Mouse (Mus musculus): ENCODE measurements at regions not wholly inside any gene's neighbourhood (a gene's known extent, or its start where the extent isn't known, plus 50 kb on each side); places are given as distances from the start of the nearest gene placed in this dataset.

- no peak for TF ChIP-seq CTCF (IDR thresholded peaks at IDR 0.05; ENCODE audit: extremely low read depth, insufficient read depth, insufficient read length, insufficient replicate concordance)
- no peak for TF ChIP-seq POLR2A (IDR thresholded peaks at IDR 0.05; ENCODE audit: low read depth, low read length)
- no peak overlapping the region for H3K4me3 ChIP-seq (ENCODE audit: extremely low read depth, insufficient read depth, insufficient read length)
- no peak for DNase-seq (ENCODE audit: low read depth in 1 of 2, low spot score in 2 of 2)
- H3K27me3 ChIP-seq (ENCODE audit: control insufficient read depth, insufficient read depth, low read length), result no peaks in the 10 kb centered on the region
- no peaks in the 10 kb centered on the region for H3K4me1 ChIP-seq (ENCODE audit: control insufficient read depth, insufficient read depth, insufficient read length)
- H3K27ac ChIP-seq (ENCODE audit: insufficient read depth, low read length), result no peak overlapping the region
- 76% methylated on average over 3 of the region's 3 CpGs for WGBS
- H3K36me3 ChIP-seq (ENCODE audit: control insufficient read depth, insufficient read depth, low read length), result no peaks in the 10 kb centered on the region
Measured at GRCm38 (mm10) chr12:26734558-26734897, 265.5 kb downstream of the Cmpk2 start.

GRCm38 (mm10) chr12:26733822-26734557 is 265.0 kb downstream of the Cmpk2 start:
- Histone ChIP-seq H3K27ac (ENCODE audit: insufficient read depth, low read length) (no peak overlapping the region), H3K27me3 (ENCODE audit: control insufficient read depth, insufficient read depth, low read length) (no peaks in the 10 kb centered on the region), H3K4me3 (ENCODE audit: extremely low read depth, insufficient read depth, insufficient read length) (no peak overlapping the region), H3K4me1 (ENCODE audit: control insufficient read depth, insufficient read depth, insufficient read length) (no peaks in the 10 kb centered on the region), H3K36me3 (ENCODE audit: control insufficient read depth, insufficient read depth, low read length) (no peaks in the 10 kb centered on the region)
- TF ChIP-seq CTCF (IDR thresholded peaks at IDR 0.05; ENCODE audit: extremely low read depth, insufficient read depth, insufficient read length, insufficient replicate concordance), result no peak
- no peak for DNase-seq (ENCODE audit: low read depth in 1 of 2, low spot score in 2 of 2)
- WGBS, result 65% methylated on average over 4 of the region's 4 CpGs

GRCm38 (mm10) chr12:26723399-26723798 is 254.4 kb downstream of the Cmpk2 start:
- Histone ChIP-seq H3K27ac (ENCODE audit: insufficient read depth, low read length) (no peak overlapping the region), H3K4me1 (ENCODE audit: control insufficient read depth, insufficient read depth, insufficient read length) (no peaks in the 10 kb centered on the region), H3K27me3 (ENCODE audit: control insufficient read depth, insufficient read depth, low read length) (no peaks in the 10 kb centered on the region), H3K36me3 (ENCODE audit: control insufficient read depth, insufficient read depth, low read length) (no peaks in the 10 kb centered on the region), H3K4me3 (ENCODE audit: extremely low read depth, insufficient read depth, insufficient read length) (no peak overlapping the region)
- DNase-seq (ENCODE audit: low read depth in 1 of 2, low spot score in 2 of 2), result no peak
- 44% methylated on average over 1 of the region's 1 CpGs for WGBS
- TF ChIP-seq CTCF (IDR thresholded peaks at IDR 0.05; ENCODE audit: extremely low read depth, insufficient read depth, insufficient read length, insufficient replicate concordance) (no peak), POLR2A (IDR thresholded peaks at IDR 0.05; ENCODE audit: low read depth, low read length) (no peak)

DNA sequence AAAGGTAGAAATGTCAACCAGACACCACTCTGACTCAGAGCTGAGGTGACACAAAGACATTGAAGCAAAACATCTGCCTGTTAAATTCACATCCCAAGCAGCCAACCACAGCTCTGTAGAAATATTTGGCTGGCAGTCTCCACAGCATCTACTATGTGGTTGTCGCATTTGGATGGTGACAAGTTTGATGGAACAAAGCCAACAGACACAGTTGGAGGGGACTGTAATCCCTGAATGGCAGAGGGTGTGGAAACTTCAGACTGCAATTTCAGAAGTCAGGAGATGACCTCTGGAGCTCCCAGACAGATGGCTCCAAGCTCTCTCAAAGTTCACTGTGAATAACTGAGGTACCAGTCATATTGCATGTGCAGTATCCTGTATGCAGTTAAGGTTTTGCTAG is 229.8 kb downstream of the Cmpk2 start:
- H3K27me3 ChIP-seq (ENCODE audit: control insufficient read depth, insufficient read depth, low read length), result no peaks in the 10 kb centered on the region
- TF ChIP-seq POLR2A (IDR thresholded peaks at IDR 0.05; ENCODE audit: low read depth, low read length) (no peak), CTCF (IDR thresholded peaks at IDR 0.05; ENCODE audit: extremely low read depth, insufficient read depth, insufficient read length, insufficient replicate concordance) (no peak)
- WGBS, result 86% methylated on average over 1 of the region's 1 CpGs
- no peak overlapping the region for H3K27ac ChIP-seq (ENCODE audit: insufficient read depth, low read length)
- H3K4me3 ChIP-seq (ENCODE audit: extremely low read depth, insufficient read depth, insufficient read length), result no peak overlapping the region
- no peak for DNase-seq (ENCODE audit: low read depth in 1 of 2, low spot score in 2 of 2)
- H3K4me1 ChIP-seq (ENCODE audit: control insufficient read depth, insufficient read depth, insufficient read length), result no peaks in the 10 kb centered on the region
- no peaks in the 10 kb centered on the region for H3K36me3 ChIP-seq (ENCODE audit: control insufficient read depth, insufficient read depth, low read length)

GRCm38 (mm10) chr12:26688048-26688447 is 219.0 kb downstream of the Cmpk2 start:
- Histone ChIP-seq H3K27me3 (ENCODE audit: control insufficient read depth, insufficient read depth, low read length) (no peaks in the 10 kb centered on the region), H3K4me3 (ENCODE audit: extremely low read depth, insufficient read depth, insufficient read length) (no peak overlapping the region), H3K27ac (ENCODE audit: insufficient read depth, low read length) (no peak overlapping the region), H3K36me3 (ENCODE audit: control insufficient read depth, insufficient read depth, low read length) (no peaks in the 10 kb centered on the region), H3K4me1 (ENCODE audit: control insufficient read depth, insufficient read depth, insufficient read length) (no peaks in the 10 kb centered on the region)
- TF ChIP-seq CTCF (IDR thresholded peaks at IDR 0.05; ENCODE audit: extremely low read depth, insufficient read depth, insufficient read length, insufficient replicate concordance) (no peak), POLR2A (IDR thresholded peaks at IDR 0.05; ENCODE audit: low read depth, low read length) (no peak)
- WGBS, result 88% methylated on average over 4 of the region's 4 CpGs
- DNase-seq (ENCODE audit: low read depth in 1 of 2, low spot score in 2 of 2), result no peak

DNA sequence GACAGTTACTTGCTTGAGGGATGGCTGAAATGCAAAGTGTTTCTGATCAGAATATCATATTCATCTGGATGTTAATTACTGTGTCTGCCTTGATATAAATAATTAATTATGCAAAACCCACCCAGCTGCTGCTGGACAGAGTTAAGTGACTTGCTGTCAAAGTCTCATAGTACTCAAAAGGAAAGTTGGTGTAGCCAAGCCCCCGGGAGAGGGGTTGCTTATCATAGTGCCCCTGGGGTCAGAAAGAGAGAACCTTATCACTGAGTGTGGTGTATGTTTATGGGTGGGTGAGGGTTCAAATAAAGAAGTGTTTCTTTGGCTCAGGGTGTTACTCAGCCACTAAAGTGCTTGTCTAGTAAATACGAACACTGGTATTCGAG is 211.6 kb downstream of the Cmpk2 start:
- Histone ChIP-seq H3K4me3 (ENCODE audit: extremely low read depth, insufficient read depth, insufficient read length) (no peak overlapping the region), H3K27me3 (ENCODE audit: control insufficient read depth, insufficient read depth, low read length) (no peaks in the 10 kb centered on the region), H3K36me3 (ENCODE audit: control insufficient read depth, insufficient read depth, low read length) (no peaks in the 10 kb centered on the region), H3K4me1 (ENCODE audit: control insufficient read depth, insufficient read depth, insufficient read length) (no peaks in the 10 kb centered on the region), H3K27ac (ENCODE audit: insufficient read depth, low read length) (no peak overlapping the region)
- DNase-seq (ENCODE audit: low read depth in 1 of 2, low spot score in 2 of 2), result no peak
- WGBS, result 86% methylated on average over 3 of the region's 3 CpGs
- no peak for TF ChIP-seq POLR2A (IDR thresholded peaks at IDR 0.05; ENCODE audit: low read depth, low read length)
- TF ChIP-seq CTCF (IDR thresholded peaks at IDR 0.05; ENCODE audit: extremely low read depth, insufficient read depth, insufficient read length, insufficient replicate concordance), result no peak

DNA sequence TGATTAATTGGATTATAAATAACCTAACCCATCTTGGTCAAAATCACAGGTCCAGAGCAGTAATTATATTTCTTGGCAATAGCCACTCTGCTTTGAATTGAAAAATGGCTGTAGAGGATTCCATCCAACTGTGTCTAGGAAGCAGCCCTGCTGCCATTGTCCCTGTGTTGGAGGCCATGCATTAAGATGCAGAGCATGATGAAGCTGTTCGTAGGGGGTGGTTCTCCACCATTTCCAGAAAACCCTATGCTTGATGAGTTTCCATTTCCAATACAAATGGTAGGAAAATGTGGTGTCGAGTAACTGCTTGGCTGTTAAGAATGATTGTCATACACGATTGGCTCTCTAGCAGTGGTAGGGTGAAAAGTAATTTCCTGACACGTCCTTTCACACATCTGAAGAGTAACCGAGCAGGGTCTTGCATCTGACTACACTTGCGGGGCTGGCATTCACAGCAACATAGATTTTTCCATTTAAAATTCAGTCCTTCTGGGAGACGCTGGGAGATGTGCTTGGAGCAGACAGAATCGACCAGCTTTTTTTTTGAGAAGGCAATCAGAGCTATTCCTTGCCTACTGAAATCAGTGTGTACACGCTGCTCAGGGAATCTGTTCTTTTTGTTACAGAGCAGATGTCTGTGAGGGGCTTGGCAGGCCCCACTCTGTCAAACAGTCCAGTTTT is 211.0 kb downstream of the Cmpk2 start:
- DNase-seq (ENCODE audit: low read depth in 1 of 2, low spot score in 2 of 2), result no peak
- TF ChIP-seq POLR2A (IDR thresholded peaks at IDR 0.05; ENCODE audit: low read depth, low read length) (no peak), CTCF (IDR thresholded peaks at IDR 0.05; ENCODE audit: extremely low read depth, insufficient read depth, insufficient read length, insufficient replicate concordance) (no peak)
- H3K27ac ChIP-seq (ENCODE audit: insufficient read depth, low read length), result no peak overlapping the region
- no peaks in the 10 kb centered on the region for H3K36me3 ChIP-seq (ENCODE audit: control insufficient read depth, insufficient read depth, low read length)
- H3K4me1 ChIP-seq (ENCODE audit: control insufficient read depth, insufficient read depth, insufficient read length), result no peaks in the 10 kb centered on the region
- no peaks in the 10 kb centered on the region for H3K27me3 ChIP-seq (ENCODE audit: control insufficient read depth, insufficient read depth, low read length)
- H3K4me3 ChIP-seq (ENCODE audit: extremely low read depth, insufficient read depth, insufficient read length), result no peak overlapping the region
- WGBS, result 84% methylated on average over 9 of the region's 9 CpGs
